Mouse (Mus musculus) stomach, postnatal 0 days (tissue): ENCODE data around the gene Cxcr4. TPM values are rescaled to one million over a fixed set of nuclear protein-coding genes. Genes with fewer than 3 reads are reported as not detected.

Experiments
- ATAC-seq: fragments of 200-750 bp; cut with Nextera tagmentation; 2 replicates; pipeline ENCODE4 v1.8.0; 2017; ENCODE audit not compliant: low FRiP score, low TSS enrichment
- DNase-seq: peaks from one replicate; pipeline ENCODE4 v3.0.0-alpha.2; 2016; ENCODE audit warnings: low spot score
- H3K27ac ChIP-seq: fragments of 300-500 bp; sonication (generic); replicated peaks from 2 replicates; pipeline ENCODE4 v1.5.1; 2014; ENCODE audit warnings: mild to moderate bottlenecking, control low read depth
- H3K27me3 ChIP-seq: fragments of 300-500 bp; sonication (generic); 2 replicates; pipeline ENCODE4 v1.6.1; 2014; ENCODE audit warnings: low read length; ENCODE audit not compliant: control insufficient read depth, insufficient read depth
- H3K36me3 ChIP-seq: fragments of 300-500 bp; sonication (generic); 2 replicates; pipeline ENCODE4 v1.6.1; 2014; ENCODE audit warnings: low read length, mixed read lengths; ENCODE audit not compliant: control insufficient read depth, insufficient read depth
- H3K4me1 ChIP-seq: fragments of 300-500 bp; sonication (generic); replicated peaks from 2 replicates; pipeline ENCODE4 v1.6.1; 2014; ENCODE audit warnings: antibody characterized with exemption; ENCODE audit not compliant: control insufficient read depth, insufficient read depth
- H3K4me2 ChIP-seq: fragments of 300-500 bp; sonication (generic); replicated peaks from 2 replicates; pipeline ENCODE4 v1.6.1; 2014; ENCODE audit warnings: low read depth, mild to moderate bottlenecking, control low read depth, moderate library complexity
- H3K4me3 ChIP-seq: fragments of 300-500 bp; sonication (generic); 2 replicates; pipeline ENCODE4 v1.5.1; 2014; ENCODE audit warnings: low read depth, low read length, control low read depth
- H3K9ac ChIP-seq: fragments of 300-500 bp; sonication (generic); 2 replicates; pipeline ENCODE4 v1.6.1; 2014; ENCODE audit warnings: mild to moderate bottlenecking, low read length, control low read depth, mixed read lengths
- H3K9me3 ChIP-seq: fragments of 300-500 bp; sonication (generic); 2 replicates; pipeline ENCODE4 v1.6.1; 2016; ENCODE audit warnings: low read length; ENCODE audit not compliant: control insufficient read depth
- CTCF ChIP-seq: IDR thresholded peaks from 2 replicates; pipeline ENCODE4 v1.5.1; 2016; ENCODE audit warnings: antibody characterized with exemption, low read depth, mild to moderate bottlenecking, moderate library complexity
- EP300 ChIP-seq: optimal IDR thresholded peaks from 2 replicates; pipeline ENCODE3; 2016; ENCODE audit warnings: antibody characterized with exemption
- WGBS: fragments of 180-500 bp; shearing (Covaris S2); extraction: QIAGEN DNeasy Blood & Tissue Kit; methylation state at CpG from one replicate; pipeline ENCODE4 v1.1.7; 2014; 5-methylcytosine and 5-hydroxymethylcytosine counted together
- polyA plus RNA-seq: library from polyadenylated mRNA; unstranded; fragments of >200 nt; fragmentation: Nextera tagmentation; extraction: Ambion mirVana; gene quantifications from 2 replicates; pipeline ENCODE4 v1.2.1, GENCODE M21; 2015

Cxcr4 gene
- polyA plus RNA-seq, 1 experiment from 2014 or later = 2.0 TPM

- 81% methylated on average over 12 of the region's 12 CpGs for WGBS
- no peaks in the 10 kb centered on the region for H3K36me3 ChIP-seq
- no peak for DNase-seq
- H3K4me2 ChIP-seq = no peak overlapping the region
- H3K9ac ChIP-seq = no peak overlapping the region
- no peaks in the 10 kb centered on the region for H3K9me3 ChIP-seq
- TF ChIP-seq CTCF (no peak), EP300 (no peak)
- H3K4me3 ChIP-seq = no peak overlapping the region
- H3K27ac ChIP-seq = no peak overlapping the region
- ATAC-seq = no peak
- no peaks in the 10 kb centered on the region for H3K27me3 ChIP-seq
- no peaks in the 10 kb centered on the region for H3K4me1 ChIP-seq
Observed at GRCm38 (mm10) chr1:128567224-128568197, 24.6 kb downstream of the Cxcr4 start.

- DNase-seq (no peak), ATAC-seq (no peak)
- 76% methylated on average over 3 of the region's 3 CpGs for WGBS
- H3K27me3 ChIP-seq = no peaks in the 10 kb centered on the region
- no peaks in the 10 kb centered on the region for H3K36me3 ChIP-seq
- no peak overlapping the region for H3K4me2 ChIP-seq
- TF ChIP-seq CTCF (no peak), EP300 (no peak)
- no peak overlapping the region for H3K9ac ChIP-seq
- no peak overlapping the region for H3K27ac ChIP-seq
- H3K4me1 ChIP-seq = no peaks in the 10 kb centered on the region
- H3K9me3 ChIP-seq = no peaks in the 10 kb centered on the region
- H3K4me3 ChIP-seq = no peak overlapping the region
Observed at GRCm38 (mm10) chr1:128563905-128564304, 28.2 kb downstream of the Cxcr4 start.

- no peak for TF ChIP-seq EP300
- no peak for TF ChIP-seq CTCF
- Histone ChIP-seq H3K27ac (no peak overlapping the region), H3K36me3 (no peaks in the 10 kb centered on the region), H3K27me3 (no peaks in the 10 kb centered on the region), H3K4me1 (no peaks in the 10 kb centered on the region), H3K9me3 (no peaks in the 10 kb centered on the region), H3K4me3 (no peak overlapping the region), H3K9ac (no peak overlapping the region), H3K4me2 (no peak overlapping the region)
- WGBS = 74% methylated on average over 9 of the region's 9 CpGs
- DNase-seq (no peak), ATAC-seq (no peak)
Observed at GRCm38 (mm10) chr1:128561325-128561874, 30.7 kb downstream of the Cxcr4 start.

- Histone ChIP-seq H3K9me3 (no peaks in the 10 kb centered on the region), H3K9ac (no peak overlapping the region), H3K4me3 (no peak overlapping the region), H3K27me3 (no peaks in the 10 kb centered on the region), H3K4me1 (no peaks in the 10 kb centered on the region), H3K36me3 (no peaks in the 10 kb centered on the region), H3K4me2 (no peak overlapping the region), H3K27ac (no peak overlapping the region)
- ATAC-seq (0 out of 2 replicates have a peak, but pooled peaks have one; percentile 35), DNase-seq (no peak)
- WGBS = 59% methylated on average over 14 of the region's 14 CpGs
- no peak for TF ChIP-seq EP300
- no peak for TF ChIP-seq CTCF
Observed at GRCm38 (mm10) chr1:128560452-128561324, 31.4 kb downstream of the Cxcr4 start.

- Histone ChIP-seq H3K4me3 (no peak overlapping the region), H3K4me2 (no peak overlapping the region), H3K27me3 (no peaks in the 10 kb centered on the region), H3K9me3 (no peaks in the 10 kb centered on the region), H3K4me1 (no peaks in the 10 kb centered on the region), H3K27ac (no peak overlapping the region), H3K36me3 (no peaks in the 10 kb centered on the region), H3K9ac (no peak overlapping the region)
- ATAC-seq (no peak), DNase-seq (no peak)
- TF ChIP-seq CTCF = no peak
- no peak for TF ChIP-seq EP300
- 59% methylated on average over 4 of the region's 4 CpGs for WGBS
Observed at GRCm38 (mm10) chr1:128557953-128558352, 34.1 kb downstream of the Cxcr4 start.
